Mouse (Mus musculus): ENCODE data around the gene Syt1. TPM values are rescaled to one million over a fixed set of nuclear protein-coding genes. Genes with fewer than 3 reads are reported as not detected.

Gene Syt1
- 0.29 TPM in 1 of 2 replicates, not detected in the other for total RNA-seq (2014; fragmentation: Nextera tagmentation)
- 0.06 and 0.11 TPM in 2 replicates for total RNA-seq (2017)
- polyA plus RNA-seq (2012), result 0.01 TPM in 1 of 2 replicates, not detected in the other

- ATAC-seq (ENCODE audit: extremely low read depth, insufficient number of reproducible peaks, low FRiP score, poor library complexity, severe bottlenecking), result no peak
- 0 out of 2 replicates have a peak within 1 kb of the TSS, but pooled peaks have one; percentile 16 for H3K4me3 ChIP-seq (ENCODE audit: low read depth, low read length)
- H3K36me3 ChIP-seq (replicated peaks), result no peaks in the 10 kb centered on the region
- DNase-seq (ENCODE audit: low spot score), result no peak
- TF ChIP-seq GATA2 (IDR thresholded peaks at IDR 0.05; ENCODE audit: borderline replicate concordance, low read depth, low read length), result no peak
- no peak for TF ChIP-seq POLR2AphosphoS5 (IDR thresholded peaks at IDR 0.05; ENCODE audit: insufficient replicate concordance, low read depth, low read length)
- TF ChIP-seq GATA1 (IDR thresholded peaks at IDR 0.05; ENCODE audit: borderline replicate concordance, low read length), result no peak
- no peak for TF ChIP-seq TAL1 (conservative IDR thresholded peaks at IDR 0.05; ENCODE audit: low read depth, low read length)
- no peak for TF ChIP-seq CTCF (IDR thresholded peaks at IDR 0.05; ENCODE audit: low read depth, low read length)
- H3K9me3 ChIP-seq (replicated peaks), result peaks cover 11% of the 10 kb centered on the region
- H3K4me1 ChIP-seq (ENCODE audit: insufficient read depth, low read depth, low read length), result no peaks in the 10 kb centered on the region
- no peaks in the 10 kb centered on the region; the same call in 1 of the 2 replicates for H3K27me3 ChIP-seq (ENCODE audit: insufficient read depth, low read length)
Measured at GRCm38 (mm10) chr10:109010241-109011193, at the start of gene Syt1. Syt1 (minus strand) TSS chr10:109010982.

DNA sequence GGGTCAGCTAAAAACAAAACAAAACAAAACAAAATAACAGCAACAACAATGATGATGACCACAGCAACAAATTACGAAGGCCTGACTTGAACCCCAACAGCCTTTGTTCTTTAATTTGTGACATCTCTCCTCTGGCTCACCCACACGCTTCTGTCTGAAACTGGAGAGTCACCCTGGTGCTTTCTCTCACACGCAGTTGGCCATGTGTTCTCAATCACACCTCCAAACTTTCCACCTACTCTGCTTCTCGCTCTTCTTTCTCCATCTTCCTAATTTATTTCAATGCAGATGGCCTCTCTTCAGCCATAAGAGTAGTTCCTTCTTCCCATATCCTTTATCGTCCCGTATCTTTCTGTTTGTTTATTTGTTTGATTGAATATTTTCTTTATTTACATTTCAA is 45.7 kb upstream of the Syt1 start:
- DNase-seq (ENCODE audit: low spot score) (no peak), ATAC-seq (ENCODE audit: extremely low read depth, insufficient number of reproducible peaks, low FRiP score, poor library complexity, severe bottlenecking) (no peak)
- no peaks in the 10 kb centered on the region for H3K4me1 ChIP-seq (ENCODE audit: insufficient read depth, low read depth, low read length)
- 0 out of 2 replicates have a peak, but pooled peaks cover 3% of the 10 kb centered on the region for H3K9me3 ChIP-seq (replicated peaks)
- no peaks in the 10 kb centered on the region for H3K36me3 ChIP-seq (replicated peaks)
- TF ChIP-seq CTCF (IDR thresholded peaks at IDR 0.05; ENCODE audit: low read depth, low read length) (no peak), POLR2AphosphoS5 (IDR thresholded peaks at IDR 0.05; ENCODE audit: insufficient replicate concordance, low read depth, low read length) (no peak), TAL1 (conservative IDR thresholded peaks at IDR 0.05; ENCODE audit: low read depth, low read length) (no peak), GATA2 (IDR thresholded peaks at IDR 0.05; ENCODE audit: borderline replicate concordance, low read depth, low read length) (no peak), GATA1 (IDR thresholded peaks at IDR 0.05; ENCODE audit: borderline replicate concordance, low read length) (no peak)
- H3K4me3 ChIP-seq (ENCODE audit: low read depth, low read length), result no peak overlapping the region
- no peaks in the 10 kb centered on the region for H3K27me3 ChIP-seq (ENCODE audit: insufficient read depth, low read length)

GRCm38 (mm10) chr10:109047537-109047936 is 36.8 kb upstream of the Syt1 start:
- TF ChIP-seq POLR2AphosphoS5 (IDR thresholded peaks at IDR 0.05; ENCODE audit: insufficient replicate concordance, low read depth, low read length) (no peak), TAL1 (conservative IDR thresholded peaks at IDR 0.05; ENCODE audit: low read depth, low read length) (no peak), GATA2 (IDR thresholded peaks at IDR 0.05; ENCODE audit: borderline replicate concordance, low read depth, low read length) (no peak), GATA1 (IDR thresholded peaks at IDR 0.05; ENCODE audit: borderline replicate concordance, low read length) (no peak), CTCF (IDR thresholded peaks at IDR 0.05; ENCODE audit: low read depth, low read length) (no peak)
- Histone ChIP-seq H3K4me3 (ENCODE audit: low read depth, low read length) (no peak overlapping the region), H3K4me1 (ENCODE audit: insufficient read depth, low read depth, low read length) (no peaks in the 10 kb centered on the region), H3K9me3 (replicated peaks) (no peaks in the 10 kb centered on the region), H3K36me3 (replicated peaks) (no peaks in the 10 kb centered on the region), H3K27me3 (ENCODE audit: insufficient read depth, low read length) (no peaks in the 10 kb centered on the region)
- no peak for ATAC-seq (ENCODE audit: extremely low read depth, insufficient number of reproducible peaks, low FRiP score, poor library complexity, severe bottlenecking)
- DNase-seq (ENCODE audit: low spot score), result no peak

DNA sequence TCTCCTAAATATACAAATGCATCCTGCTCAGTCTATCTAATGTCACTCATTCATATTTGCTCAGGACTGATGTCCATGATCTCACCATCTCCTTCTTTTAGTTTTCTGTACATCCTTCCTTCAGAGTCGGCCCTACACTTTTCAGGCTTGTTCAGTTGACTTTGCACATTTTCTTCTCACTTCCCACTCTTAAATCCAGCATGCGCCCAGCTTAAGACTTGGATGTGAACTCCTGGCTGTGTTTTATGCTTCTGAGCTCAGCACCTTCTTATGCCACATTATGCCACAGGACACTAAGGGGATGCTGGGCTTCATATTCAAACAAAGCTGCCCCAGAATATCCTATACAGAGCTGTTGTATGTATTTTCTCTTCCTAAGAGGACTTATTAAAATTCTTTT is 36.2 kb upstream of the Syt1 start:
- no peaks in the 10 kb centered on the region for H3K4me1 ChIP-seq (ENCODE audit: insufficient read depth, low read depth, low read length)
- TF ChIP-seq POLR2AphosphoS5 (IDR thresholded peaks at IDR 0.05; ENCODE audit: insufficient replicate concordance, low read depth, low read length), result no peak
- no peak for TF ChIP-seq TAL1 (conservative IDR thresholded peaks at IDR 0.05; ENCODE audit: low read depth, low read length)
- TF ChIP-seq GATA2 (IDR thresholded peaks at IDR 0.05; ENCODE audit: borderline replicate concordance, low read depth, low read length), result no peak
- no peak for TF ChIP-seq CTCF (IDR thresholded peaks at IDR 0.05; ENCODE audit: low read depth, low read length)
- TF ChIP-seq GATA1 (IDR thresholded peaks at IDR 0.05; ENCODE audit: borderline replicate concordance, low read length), result no peak
- H3K4me3 ChIP-seq (ENCODE audit: low read depth, low read length), result no peak overlapping the region
- no peaks in the 10 kb centered on the region for H3K36me3 ChIP-seq (replicated peaks)
- H3K9me3 ChIP-seq (replicated peaks), result no peaks in the 10 kb centered on the region
- DNase-seq (ENCODE audit: low spot score) (no peak), ATAC-seq (ENCODE audit: extremely low read depth, insufficient number of reproducible peaks, low FRiP score, poor library complexity, severe bottlenecking) (no peak)
- no peaks in the 10 kb centered on the region for H3K27me3 ChIP-seq (ENCODE audit: insufficient read depth, low read length)

DNA sequence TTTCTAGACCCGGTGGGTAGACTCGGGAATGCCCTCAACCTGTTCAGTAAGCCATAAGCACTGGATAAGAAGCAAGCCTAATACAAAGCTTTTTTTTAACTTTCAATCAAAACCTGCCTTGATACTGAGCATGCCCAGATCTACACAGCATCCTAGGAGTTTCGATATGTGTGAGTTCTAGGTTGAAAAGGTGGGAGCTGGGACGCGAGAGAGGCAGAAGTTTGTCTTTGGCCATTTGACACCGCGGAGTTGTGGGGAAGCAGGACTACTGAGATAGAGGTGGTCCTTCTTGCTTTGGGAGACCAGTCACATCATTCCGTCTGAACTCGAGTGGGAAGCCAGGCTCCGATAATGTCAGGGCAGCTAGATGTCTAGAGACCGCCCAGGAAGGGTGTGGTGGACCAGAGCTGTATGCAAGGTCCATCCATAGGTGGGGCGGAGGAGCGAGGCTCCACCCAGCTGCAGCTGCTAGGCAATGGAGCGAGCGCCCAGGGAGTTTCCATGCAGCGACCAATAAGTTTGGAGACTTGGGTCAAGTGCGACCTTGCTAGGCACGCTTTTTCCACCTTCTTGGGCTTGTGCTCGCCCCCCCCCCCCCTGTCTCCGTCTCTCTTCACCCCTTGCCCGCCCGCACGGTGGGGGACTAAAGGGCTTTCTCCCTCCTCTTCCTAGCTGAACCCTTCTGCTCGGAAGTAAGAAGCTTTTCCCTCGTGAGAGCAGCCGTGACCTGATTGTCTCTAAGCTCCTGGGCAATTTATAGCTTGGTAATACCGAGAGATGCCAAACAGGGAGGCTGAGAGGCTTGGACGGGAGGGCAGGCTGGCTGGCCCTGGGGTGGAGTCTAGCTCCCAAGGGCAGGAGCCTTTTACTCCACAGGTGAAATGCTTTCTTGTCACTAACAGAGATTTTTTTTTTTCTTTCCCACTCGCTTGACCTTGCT is 714 bp upstream of the Syt1 start:
- DNase-seq (ENCODE audit: low spot score) (no peak), ATAC-seq (ENCODE audit: extremely low read depth, insufficient number of reproducible peaks, low FRiP score, poor library complexity, severe bottlenecking) (no peak)
- no peak for TF ChIP-seq GATA2 (IDR thresholded peaks at IDR 0.05; ENCODE audit: borderline replicate concordance, low read depth, low read length)
- no peak for TF ChIP-seq GATA1 (IDR thresholded peaks at IDR 0.05; ENCODE audit: borderline replicate concordance, low read length)
- TF ChIP-seq POLR2AphosphoS5 (IDR thresholded peaks at IDR 0.05; ENCODE audit: insufficient replicate concordance, low read depth, low read length), result no peak
- no peak for TF ChIP-seq CTCF (IDR thresholded peaks at IDR 0.05; ENCODE audit: low read depth, low read length)
- TF ChIP-seq TAL1 (conservative IDR thresholded peaks at IDR 0.05; ENCODE audit: low read depth, low read length), result no peak
- no peaks in the 10 kb centered on the region for H3K36me3 ChIP-seq (replicated peaks)
- H3K4me1 ChIP-seq (ENCODE audit: insufficient read depth, low read depth, low read length), result no peaks in the 10 kb centered on the region
- H3K27me3 ChIP-seq (ENCODE audit: insufficient read depth, low read length), result no peaks in the 10 kb centered on the region; the same call in 1 of the 2 replicates
- H3K4me3 ChIP-seq (ENCODE audit: low read depth, low read length), result no peak overlapping the region
- H3K9me3 ChIP-seq (replicated peaks), result peaks cover 11% of the 10 kb centered on the region

Data from G1E (cell line).